Mouse (Mus musculus): ENCODE data around the gene Gnb5. TPM values are rescaled to one million over a fixed set of nuclear protein-coding genes. Genes with fewer than 3 reads are reported as not detected.

Gene Gnb5
- polyA plus RNA-seq, 1 experiment from 2014 or later: 83.9 TPM

Other genes with a start within 250 kb of the Gnb5 start
- gene Myo5a, start 235.3 kb upstream of the Gnb5 start, polyA plus RNA-seq (2015; fragmentation: Nextera tagmentation; extraction: Ambion mirVana): 34.2 and 41.1 TPM in 2 replicates
- gene Myo5c, start 74.3 kb upstream of the Gnb5 start, polyA plus RNA-seq (2015; fragmentation: Nextera tagmentation; extraction: Ambion mirVana): 0.28 and 0.54 TPM in 2 replicates
- not detected in 2 replicates for gene Bcl2l10, start 41.5 kb downstream of the Gnb5 start, polyA plus RNA-seq (2015; fragmentation: Nextera tagmentation; extraction: Ambion mirVana)
- 151 and 154 TPM in 2 replicates for gene Mapk6, start 103.7 kb downstream of the Gnb5 start, polyA plus RNA-seq (2015; fragmentation: Nextera tagmentation; extraction: Ambion mirVana)
- gene Leo1, start 135.2 kb downstream of the Gnb5 start, polyA plus RNA-seq (2015; fragmentation: Nextera tagmentation; extraction: Ambion mirVana): 39.8 and 46.4 TPM in 2 replicates

All from hindbrain, embryonic 15.5 days (tissue).